Mouse (Mus musculus) ES-Bruce4 (cell line): ENCODE results near the gene Muc3. TPM values are rescaled to one million over a fixed set of nuclear protein-coding genes. Genes with fewer than 3 reads are reported as not detected.

Experiments
- H3K27ac ChIP-seq: 2 replicates; pipeline ENCODE4 v1.5.1; 2012; ENCODE audit warnings: low read length, inconsistent platforms; ENCODE audit not compliant: insufficient read depth
- H3K27me3 ChIP-seq: 2 replicates; pipeline ENCODE4 v1.6.1; 2012; ENCODE audit warnings: mild to moderate bottlenecking, low read length, inconsistent platforms; ENCODE audit not compliant: control insufficient read depth, poor library complexity, insufficient read depth, severe bottlenecking
- H3K36me3 ChIP-seq: 2 replicates; pipeline ENCODE4 v1.6.1; 2012; ENCODE audit warnings: inconsistent platforms, mild to moderate bottlenecking, low read length, moderate library complexity; ENCODE audit not compliant: control insufficient read depth, poor library complexity, insufficient read depth, severe bottlenecking
- H3K4me1 ChIP-seq: one replicate; pipeline ENCODE4 v1.8.1; 2011; ENCODE audit warnings: low read length; ENCODE audit not compliant: control insufficient read depth, insufficient read depth
- H3K4me3 ChIP-seq: 2 replicates; pipeline ENCODE4 v1.5.1; 2011; ENCODE audit warnings: low read depth, mild to moderate bottlenecking, low read length
- H3K9ac ChIP-seq: 2 replicates; pipeline ENCODE4 v1.6.1; 2012; ENCODE audit warnings: low read depth, mild to moderate bottlenecking, inconsistent platforms; ENCODE audit not compliant: poor library complexity, severe bottlenecking
- H3K9me3 ChIP-seq: replicated peaks from 2 replicates; pipeline ENCODE4 v1.6.1; 2012; ENCODE audit warnings: mild to moderate bottlenecking, low read length, inconsistent platforms; ENCODE audit not compliant: control insufficient read depth, poor library complexity, insufficient read depth, severe bottlenecking
- CTCF ChIP-seq: IDR thresholded peaks from one replicate; pipeline ENCODE4 v1.8.1; 2011; ENCODE audit warnings: low read depth, low read length
- EP300 ChIP-seq: IDR thresholded peaks from 2 replicates; pipeline ENCODE4 v1.6.1; 2011; ENCODE audit warnings: low read depth, low read length; ENCODE audit not compliant: insufficient read depth
- POLR2A ChIP-seq: IDR thresholded peaks from one replicate; pipeline ENCODE4 v1.8.1; 2011; ENCODE audit warnings: low read length; ENCODE audit not compliant: insufficient read depth
- polyA plus RNA-seq: library from polyadenylated mRNA; stranded (reverse); fragments of >200 nt; gene quantifications from 2 replicates; pipeline ENCODE4 v1.2.4, GENCODE M21; 2011; ENCODE audit warnings: low read depth; ENCODE audit not compliant: missing spikeins, insufficient read depth, insufficient read length

Gene Muc3
- polyA plus RNA-seq, 1 experiment, result not detected

DNA sequence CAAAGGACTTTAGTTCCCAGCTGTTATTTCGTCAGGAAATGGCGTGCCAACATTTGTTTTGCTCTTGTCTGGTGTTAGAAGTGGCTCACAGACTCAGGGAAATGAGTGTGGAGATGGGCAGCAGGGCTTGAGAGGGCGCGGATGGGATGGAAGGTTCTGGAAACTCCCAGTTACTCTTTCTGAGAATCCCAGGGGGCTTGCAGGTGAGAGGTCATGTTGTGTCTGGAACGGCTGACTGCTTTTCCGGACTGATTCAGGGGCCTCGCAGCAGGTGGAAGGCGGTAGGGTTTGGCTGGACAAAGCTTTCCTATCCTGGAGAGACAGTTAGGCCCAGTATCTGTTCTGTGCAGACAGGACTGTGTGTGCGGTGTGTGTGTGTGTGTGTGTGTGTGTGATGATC is 55.4 kb downstream of the Muc3 start:
- Histone ChIP-seq H3K9me3 (no peaks in the 10 kb centered on the region), H3K27me3 (no peaks in the 10 kb centered on the region), H3K27ac (no peak overlapping the region), H3K4me1 (no peaks in the 10 kb centered on the region), H3K4me3 (no peak overlapping the region), H3K9ac (no peak overlapping the region), H3K36me3 (no peaks in the 10 kb centered on the region)
- TF ChIP-seq EP300 (no peak), POLR2A (no peak), CTCF (no peak)

DNA sequence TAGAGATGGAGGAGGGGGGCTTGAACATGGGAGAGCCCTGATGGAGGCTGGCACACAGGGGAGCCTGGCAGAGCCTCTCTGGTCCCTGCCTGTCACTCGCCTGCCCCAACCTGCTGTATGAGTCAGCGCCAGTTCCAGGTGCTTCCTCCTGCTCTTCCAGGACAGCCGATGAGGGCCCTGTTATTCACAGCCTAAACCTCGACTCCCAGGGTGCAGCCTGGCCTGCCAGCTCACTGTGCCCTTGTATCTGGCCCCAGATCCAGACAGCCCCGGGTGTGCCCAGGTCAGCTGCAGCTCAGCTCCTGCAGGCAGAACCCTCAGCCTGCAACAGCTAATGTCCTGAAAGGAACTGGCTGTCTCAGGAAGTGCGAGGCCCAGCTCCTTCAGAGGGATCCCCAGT is 57.6 kb downstream of the Muc3 start:
- Histone ChIP-seq H3K27me3 (no peaks in the 10 kb centered on the region), H3K36me3 (no peaks in the 10 kb centered on the region), H3K9me3 (no peaks in the 10 kb centered on the region), H3K4me1 (no peaks in the 10 kb centered on the region), H3K27ac (no peak overlapping the region), H3K9ac (no peak overlapping the region), H3K4me3 (no peak overlapping the region)
- TF ChIP-seq EP300 (no peak), CTCF (no peak), POLR2A (no peak)

DNA sequence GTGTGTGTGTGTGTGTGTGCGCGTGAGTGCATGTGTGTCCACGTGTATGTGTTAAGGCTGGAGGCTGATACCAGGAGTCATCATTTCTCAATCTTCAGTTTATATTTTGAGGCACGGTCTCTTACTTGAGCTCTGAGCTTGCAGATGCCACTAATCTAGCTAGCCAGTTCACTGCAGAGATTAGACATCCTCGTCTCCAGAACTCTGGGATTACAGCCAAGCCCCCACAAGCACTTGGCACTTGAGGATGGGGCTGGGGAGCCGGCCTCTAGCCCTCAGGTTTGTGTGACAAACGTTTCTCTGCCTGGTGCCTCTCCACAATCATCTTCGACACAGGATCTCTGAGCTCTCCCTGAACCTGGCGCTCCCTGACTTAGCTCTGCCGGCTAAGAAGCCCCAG is 58.3 kb downstream of the Muc3 start:
- Histone ChIP-seq H3K36me3 (no peaks in the 10 kb centered on the region), H3K9ac (no peak overlapping the region), H3K27me3 (no peaks in the 10 kb centered on the region), H3K27ac (no peak overlapping the region), H3K4me3 (no peak overlapping the region), H3K4me1 (no peaks in the 10 kb centered on the region), H3K9me3 (no peaks in the 10 kb centered on the region)
- no peak for TF ChIP-seq POLR2A
- TF ChIP-seq EP300, result no peak
- TF ChIP-seq CTCF, result no peak

DNA sequence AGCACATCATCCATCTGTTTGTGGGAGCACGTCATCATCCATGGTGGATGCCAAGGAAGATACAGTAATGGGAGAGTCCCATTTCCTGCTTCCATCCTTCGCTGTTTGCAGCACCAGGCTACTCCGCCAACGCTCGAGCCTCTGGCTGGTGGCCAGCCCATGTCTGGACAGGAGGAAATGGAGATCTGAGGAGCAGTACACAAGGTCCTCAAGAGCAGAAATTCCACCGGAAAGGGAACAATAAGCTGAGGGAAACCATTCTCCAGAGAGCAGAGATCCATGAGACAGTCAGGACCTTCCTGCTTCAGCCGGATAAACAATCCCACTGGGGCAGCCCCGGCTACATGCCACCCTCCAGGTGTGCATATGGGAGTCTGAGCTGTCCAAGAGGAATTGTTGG is 61.7 kb downstream of the Muc3 start:
- TF ChIP-seq CTCF, result no peak
- Histone ChIP-seq H3K9me3 (no peaks in the 10 kb centered on the region), H3K27me3 (no peaks in the 10 kb centered on the region)

DNA sequence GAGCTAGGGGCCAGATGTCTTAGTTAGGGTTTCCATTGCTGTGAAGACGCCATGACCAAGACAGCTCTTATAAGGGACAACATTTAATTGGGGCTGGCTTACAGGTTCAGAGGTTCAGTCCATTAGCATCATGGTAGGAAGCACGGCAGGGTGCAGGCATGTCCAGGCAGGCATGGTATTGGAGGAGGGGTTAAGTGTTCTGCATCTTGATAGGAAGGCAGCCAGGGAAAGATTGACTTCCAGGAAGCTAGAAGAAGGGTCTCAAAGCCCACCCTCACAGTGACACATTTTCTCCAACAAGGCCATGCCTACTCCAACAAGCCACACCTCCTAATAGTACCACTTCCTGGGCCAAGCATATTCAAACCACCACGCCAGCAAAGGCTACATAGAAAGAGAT is 63.4 kb downstream of the Muc3 start:
- Histone ChIP-seq H3K4me1 (no peaks in the 10 kb centered on the region), H3K9me3 (no peaks in the 10 kb centered on the region), H3K36me3 (no peaks in the 10 kb centered on the region), H3K27ac (0 out of 2 replicates have a peak overlapping the region, but pooled peaks have one; percentile 12), H3K27me3 (no peaks in the 10 kb centered on the region), H3K4me3 (no peak overlapping the region), H3K9ac (no peak overlapping the region)
- TF ChIP-seq POLR2A (no peak), CTCF (no peak), EP300 (no peak)

More for the DNA sequence above, 61.7 kb downstream of the Muc3 start:
- Histone ChIP-seq H3K4me1 (no peaks in the 10 kb centered on the region), H3K4me3 (no peak overlapping the region), H3K9ac (no peak overlapping the region), H3K36me3 (no peaks in the 10 kb centered on the region), H3K27ac (no peak overlapping the region)

DNA sequence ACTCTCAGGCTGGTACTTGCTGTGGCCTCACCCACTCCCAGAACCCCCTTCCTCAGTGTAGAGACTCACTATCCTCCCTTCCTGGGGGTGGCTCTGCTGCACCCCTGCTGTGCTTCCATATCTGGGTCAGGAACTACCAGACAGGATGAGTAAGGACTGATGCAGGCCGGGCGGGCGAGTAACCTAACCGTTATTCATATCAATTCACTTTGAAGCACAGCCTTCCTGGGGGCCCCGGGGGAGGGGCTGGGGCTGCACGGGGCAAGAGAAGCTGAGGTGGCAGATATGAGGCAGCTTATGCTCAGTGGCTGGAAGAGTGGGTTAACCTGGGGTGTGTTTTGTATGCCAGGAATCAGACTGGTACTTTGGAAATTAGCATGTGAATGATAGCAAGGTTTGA is 64.1 kb downstream of the Muc3 start:
- Histone ChIP-seq H3K4me1 (no peaks in the 10 kb centered on the region), H3K27ac (no peak overlapping the region), H3K9ac (no peak overlapping the region), H3K9me3 (no peaks in the 10 kb centered on the region), H3K4me3 (no peak overlapping the region), H3K27me3 (no peaks in the 10 kb centered on the region), H3K36me3 (no peaks in the 10 kb centered on the region)
- TF ChIP-seq EP300 (no peak), POLR2A (no peak), CTCF (no peak)

Other genes starting within 250 kb of the Muc3 start
- gene Ift22, start 241.2 kb downstream of the Muc3 start, polyA plus RNA-seq, result 9.3 and 10.1 TPM in 2 replicates
- gene Fis1, start 196.0 kb downstream of the Muc3 start, polyA plus RNA-seq, result 87.8 and 97.5 TPM in 2 replicates
- not detected in 2 replicates for gene Cldn15, start 182.7 kb downstream of the Muc3 start, polyA plus RNA-seq
- gene Plod3, start 162.3 kb downstream of the Muc3 start, polyA plus RNA-seq, result 29.3 and 33.9 TPM in 2 replicates
- gene Znhit1, start 161.3 kb downstream of the Muc3 start, polyA plus RNA-seq, result 26.6 and 27.0 TPM in 2 replicates
- gene Vgf, start 122.9 kb downstream of the Muc3 start, polyA plus RNA-seq, result 3.7 and 5.7 TPM in 2 replicates
- 68.6 and 78.9 TPM in 2 replicates for gene Ap1s1, start 103.2 kb downstream of the Muc3 start, polyA plus RNA-seq
- gene Serpine1, start 77.1 kb downstream of the Muc3 start, polyA plus RNA-seq, result 32.8 and 33.4 TPM in 2 replicates
- 15.2 and 16.1 TPM in 2 replicates for gene Trim56, start 33.1 kb downstream of the Muc3 start, polyA plus RNA-seq
- 2.2 and 2.5 TPM in 2 replicates for gene Muc3a, start 63.1 kb upstream of the Muc3 start, polyA plus RNA-seq
- gene Ache, start 138.2 kb upstream of the Muc3 start, polyA plus RNA-seq, result 0.31 TPM in 1 of 2 replicates, not detected in the other
- 6.4 and 8.7 TPM in 2 replicates for gene Ufsp1, start 145.3 kb upstream of the Muc3 start, polyA plus RNA-seq
- gene Srrt, start 158.4 kb upstream of the Muc3 start, polyA plus RNA-seq, result 121 and 139 TPM in 2 replicates
- gene Trip6, start 165.1 kb upstream of the Muc3 start, polyA plus RNA-seq, result 22.2 and 23.2 TPM in 2 replicates
- gene Slc12a9, start 184.3 kb upstream of the Muc3 start, polyA plus RNA-seq, result 7.9 and 8.8 TPM in 2 replicates
- 17.1 and 20.7 TPM in 2 replicates for gene Ephb4, start 200.8 kb upstream of the Muc3 start, polyA plus RNA-seq